12 mouse cellular contexts compared by ENCODE assay signal in the genomic region with DNA sequence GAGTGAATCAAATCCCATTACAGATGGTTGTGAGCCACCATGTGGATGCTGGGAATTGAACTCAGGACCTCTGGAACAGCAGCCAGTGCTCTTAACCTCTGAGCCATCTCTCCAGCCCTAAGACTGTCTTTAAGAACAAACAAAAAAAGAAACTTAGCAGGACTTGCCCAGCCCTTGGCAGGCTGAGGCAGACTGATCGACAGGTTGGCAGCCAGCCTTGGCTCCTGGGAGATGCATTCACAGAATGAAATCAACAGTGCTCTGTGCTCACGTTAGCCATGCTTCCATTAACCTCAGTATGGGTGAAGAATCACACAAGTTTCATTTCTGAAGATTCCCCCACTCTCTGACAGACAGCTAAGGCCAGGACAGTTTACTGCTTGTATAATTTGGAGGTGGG. TPM values are rescaled to one million over a fixed set of nuclear protein-coding genes. Genes with fewer than 3 reads are reported as not detected.
DNase-seq lines count a peak whose midpoint lies in the region; ATAC-seq and TF ChIP-seq lines count a peak whose summit lies in the region.
"Had no signal": no experiment of that assay in that cellular context is flagged by ENCODE, and none has a peak within 500 bp of the region (broad histone marks: within the 10 kb centered on the region; RNA-seq: fewer than 3 reads in every experiment).

No protein-coding gene starts in this region.

- H3K27ac ChIP-seq in heart, adult 2 months = no peak overlapping the region
- no peak overlapping the region for H3K27ac ChIP-seq in hindbrain, embryonic 12.5 days
- H3K27ac ChIP-seq: embryonic facial prominence, embryonic 13.5 days had no signal

- no peak for TF ChIP-seq POLR2A in heart, adult 2 months (IDR thresholded peaks at IDR 0.05; ENCODE audit: insufficient read depth, low read depth, low read length)

- intact Hi-C loops in heart, adult 2 months (cut with DNase I) = loop anchor here (5.0 kb wide), 1 partner anchor 287 kb away; the partner anchor contains the start of gene Psmd12
- intact Hi-C loops in heart, postnatal 25 days (cut with DNase I) = no loop called here
- intact Hi-C loops in heart, postnatal 10 days (cut with DNase I) = no loop called here

- no peaks in the 10 kb centered on the region for H3K27me3 ChIP-seq in heart, adult 2 months (ENCODE audit: control insufficient read depth, insufficient read depth, low read length)
- no peaks in the 10 kb centered on the region for H3K27me3 ChIP-seq in hindbrain, embryonic 12.5 days
- H3K27me3 ChIP-seq: embryonic facial prominence, embryonic 13.5 days; megakaryocyte, embryonic 14.5 days had no signal

- 18% methylated on average over 2 of the region's 2 CpGs for whole genome bisulfite sequencing in heart, adult 2 months
- 84% methylated on average over 2 of the region's 2 CpGs for WGBS in hindbrain, embryonic 12.5 days

- H3K4me2 ChIP-seq in hindbrain, embryonic 12.5 days (replicated peaks) = no peak overlapping the region

- TF ChIP-seq CTCF in heart, adult 2 months (IDR thresholded peaks at IDR 0.05) = no peak

- peak; percentile 33 for DNase-seq in adrenal gland, adult 2 months
- DNase-seq in adrenal gland, postnatal 4 days (ENCODE audit: low spot score in 2 of 2) = no peak
- peak; percentile 45 to 62 for DNase-seq in heart, adult 2 months
- DNase-seq in heart, postnatal 25 days (ENCODE audit: low spot score) = no peak
- peak; percentile 44 for DNase-seq in ovary, postnatal 36 days (ENCODE audit: low spot score)
- DNase-seq in ovary, postnatal 14 days (ENCODE audit: low spot score) = no peak
- peak; percentile 41 to 47 for DNase-seq in heart, postnatal 10 days
- DNase-seq: thymus, adult 2 months had no signal

- no peaks in the 10 kb centered on the region for H3K9me3 ChIP-seq in hindbrain, embryonic 12.5 days (replicated peaks)
- H3K9me3 ChIP-seq: embryonic facial prominence, embryonic 13.5 days; megakaryocyte, embryonic 14.5 days had no signal

- no peaks in the 10 kb centered on the region; the same call in 1 of the 2 replicates for H3K79me2 ChIP-seq in heart, adult 2 months (replicated peaks; ENCODE audit: control insufficient read depth, insufficient read depth, low read length)

- peaks cover 2% of the 10 kb centered on the region for H3K4me1 ChIP-seq in heart, adult 2 months (ENCODE audit: control insufficient read depth, insufficient read depth, low read length)
- peaks cover 6% of the 10 kb centered on the region for H3K4me1 ChIP-seq in hindbrain, embryonic 12.5 days

- no peak overlapping the region for H3K4me3 ChIP-seq in heart, adult 2 months
- H3K4me3 ChIP-seq in hindbrain, embryonic 12.5 days = no peak overlapping the region
- H3K4me3 ChIP-seq: embryonic facial prominence, embryonic 13.5 days had no signal

- no peak for TF ChIP-seq EP300 in heart, adult 2 months (IDR thresholded peaks at IDR 0.05; ENCODE audit: insufficient read depth, low read depth, low read length)

- ATAC-seq in hindbrain, embryonic 12.5 days (ENCODE audit: low FRiP score) = no peak
- ATAC-seq: intestine, embryonic 16.5 days had no signal

- H3K9ac ChIP-seq in heart, adult 2 months (ENCODE audit: low read depth, low read length) = no peak overlapping the region
- no peak overlapping the region for H3K9ac ChIP-seq in hindbrain, embryonic 12.5 days
- H3K9ac ChIP-seq: embryonic facial prominence, embryonic 13.5 days had no signal

- peaks cover 2% of the 10 kb centered on the region; the same call in 1 of the 2 replicates for H3K36me3 ChIP-seq in heart, adult 2 months (ENCODE audit: control insufficient read depth, insufficient read depth, low read length)
- H3K36me3 ChIP-seq in hindbrain, embryonic 12.5 days = peaks cover 8% of the 10 kb centered on the region

RNA-seq across cellular contexts. Expression of gene Nol11, which starts 1.2 kb away (rescaled TPM):
- 10 to 100 TPM; 24.5 to 25.3 TPM for total RNA-seq in adrenal gland, adult 2 months (2021)
- polyA plus RNA-seq in adrenal gland, adult 2 months (2012; rRNA removed) = 2.1 and 2.6 TPM in 2 replicates
- total RNA-seq in adrenal gland, postnatal 4 days (2021) = 10 to 100 TPM; 27.0 to 27.3 TPM
- 10 to 100 TPM; 18.3 to 18.6 TPM for total RNA-seq in heart, adult 2 months (2021)
- 8.2 and 13.9 TPM in 2 replicates for polyA plus RNA-seq in heart, adult 2 months (2012; rRNA removed)
- 10 to 100 TPM; 17.4 to 17.7 TPM for total RNA-seq in heart, postnatal 25 days (2021)
- total RNA-seq in heart, postnatal 10 days (2021) = 10 to 100 TPM; 21.7 to 24.9 TPM
- polyA plus RNA-seq in hindbrain, embryonic 12.5 days (2016; fragmentation: Nextera tagmentation; extraction: Ambion mirVana) = 57.1 and 62.1 TPM in 2 replicates

RNA-seq across cellular contexts. Expression of gene Bptf, which starts 58.4 kb away (rescaled TPM):
- 10 to 100 TPM; 33.6 to 43.6 TPM for total RNA-seq in adrenal gland, adult 2 months (2021)
- polyA plus RNA-seq in adrenal gland, adult 2 months (2012; rRNA removed) = 22.1 and 22.4 TPM in 2 replicates
- 10 to 100 TPM; 51.6 to 55.4 TPM for total RNA-seq in adrenal gland, postnatal 4 days (2021)
- total RNA-seq in heart, adult 2 months (2021) = 10 to 100 TPM; 25.6 to 27.5 TPM
- polyA plus RNA-seq in heart, adult 2 months (2012; rRNA removed) = 11.7 and 13.1 TPM in 2 replicates
- total RNA-seq in heart, postnatal 25 days (2021) = 10 to 100 TPM; 27.1 to 31.8 TPM
- total RNA-seq in heart, postnatal 10 days (2021) = 10 to 100 TPM; 35.5 to 40.9 TPM
- 38.5 and 41.0 TPM in 2 replicates for polyA plus RNA-seq in hindbrain, embryonic 12.5 days (2016; fragmentation: Nextera tagmentation; extraction: Ambion mirVana)

Comparison
In these comparisons a context has a peak if more than half of its experiments do, and no peak if none do; other contexts are left out.
1. DNase-seq: peak in adrenal gland, adult 2 months (single experiment), heart, adult 2 months (2 of 2), ovary, postnatal 36 days (single experiment) and heart, postnatal 10 days (2 of 2); none in adrenal gland, postnatal 4 days (0 of 2), heart, postnatal 25 days (single experiment) and ovary, postnatal 14 days (single experiment).